Mouse (Mus musculus) stomach, postnatal 0 days (tissue): ENCODE data around the gene Mms19. TPM values are rescaled to one million over a fixed set of nuclear protein-coding genes. Genes with fewer than 3 reads are reported as not detected.
A peak's percentile ranks its signal among the peaks of the same experiment; 100 is the strongest.

Source experiments
- ATAC-seq: fragments of 200-750 bp; cut with Nextera tagmentation; 2 replicates; pipeline ENCODE4 v1.8.0; 2017; ENCODE audit not compliant: low FRiP score, low TSS enrichment
- DNase-seq: peaks from one replicate; pipeline ENCODE4 v3.0.0-alpha.2; 2016; ENCODE audit warnings: low spot score
- H3K27ac ChIP-seq: fragments of 300-500 bp; sonication (generic); replicated peaks from 2 replicates; pipeline ENCODE4 v1.5.1; 2014; ENCODE audit warnings: mild to moderate bottlenecking, control low read depth
- H3K27me3 ChIP-seq: fragments of 300-500 bp; sonication (generic); 2 replicates; pipeline ENCODE4 v1.6.1; 2014; ENCODE audit warnings: low read length; ENCODE audit not compliant: control insufficient read depth, insufficient read depth
- H3K36me3 ChIP-seq: fragments of 300-500 bp; sonication (generic); 2 replicates; pipeline ENCODE4 v1.6.1; 2014; ENCODE audit warnings: low read length, mixed read lengths; ENCODE audit not compliant: control insufficient read depth, insufficient read depth
- H3K4me1 ChIP-seq: fragments of 300-500 bp; sonication (generic); replicated peaks from 2 replicates; pipeline ENCODE4 v1.6.1; 2014; ENCODE audit warnings: antibody characterized with exemption; ENCODE audit not compliant: control insufficient read depth, insufficient read depth
- H3K4me2 ChIP-seq: fragments of 300-500 bp; sonication (generic); replicated peaks from 2 replicates; pipeline ENCODE4 v1.6.1; 2014; ENCODE audit warnings: low read depth, mild to moderate bottlenecking, control low read depth, moderate library complexity
- H3K4me3 ChIP-seq: fragments of 300-500 bp; sonication (generic); 2 replicates; pipeline ENCODE4 v1.5.1; 2014; ENCODE audit warnings: low read depth, low read length, control low read depth
- H3K9ac ChIP-seq: fragments of 300-500 bp; sonication (generic); 2 replicates; pipeline ENCODE4 v1.6.1; 2014; ENCODE audit warnings: mild to moderate bottlenecking, low read length, control low read depth, mixed read lengths
- H3K9me3 ChIP-seq: fragments of 300-500 bp; sonication (generic); 2 replicates; pipeline ENCODE4 v1.6.1; 2016; ENCODE audit warnings: low read length; ENCODE audit not compliant: control insufficient read depth
- CTCF ChIP-seq: IDR thresholded peaks from 2 replicates; pipeline ENCODE4 v1.5.1; 2016; ENCODE audit warnings: antibody characterized with exemption, low read depth, mild to moderate bottlenecking, moderate library complexity
- EP300 ChIP-seq: optimal IDR thresholded peaks from 2 replicates; pipeline ENCODE3; 2016; ENCODE audit warnings: antibody characterized with exemption
- WGBS: fragments of 180-500 bp; shearing (Covaris S2); extraction: QIAGEN DNeasy Blood & Tissue Kit; methylation state at CpG from one replicate; pipeline ENCODE4 v1.1.7; 2014; 5-methylcytosine and 5-hydroxymethylcytosine counted together
- polyA plus RNA-seq: library from polyadenylated mRNA; unstranded; fragments of >200 nt; fragmentation: Nextera tagmentation; extraction: Ambion mirVana; gene quantifications from 2 replicates; pipeline ENCODE4 v1.2.1, GENCODE M21; 2015

Gene Mms19
- polyA plus RNA-seq, 1 experiment from 2014 or later = 10.2 TPM

DNA sequence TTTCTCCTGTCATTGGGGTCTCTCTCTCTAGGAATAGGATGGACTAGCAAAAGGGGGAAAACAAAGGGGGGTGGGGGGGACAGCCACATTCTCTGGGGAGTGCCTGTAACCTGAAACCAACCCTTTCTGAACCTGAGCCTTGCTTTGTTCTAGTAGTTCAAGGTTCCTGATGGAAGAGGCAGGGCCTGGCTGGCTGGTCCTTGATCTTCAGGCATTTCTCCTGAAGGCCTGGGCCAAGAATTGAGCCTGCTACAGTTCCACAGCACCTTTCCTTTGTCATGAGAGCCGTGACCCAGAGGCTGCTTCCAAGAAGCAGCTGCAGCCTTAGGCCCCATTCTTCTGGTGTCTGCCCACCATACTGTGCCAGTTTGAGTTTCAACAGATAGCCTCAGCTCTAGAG lies 14.5 kb upstream of the Mms19 start:
- H3K9ac ChIP-seq = no peak overlapping the region
- no peak overlapping the region for H3K4me3 ChIP-seq
- H3K4me2 ChIP-seq = no peak overlapping the region
- DNase-seq (no peak), ATAC-seq (no peak)
- no peaks in the 10 kb centered on the region for H3K27me3 ChIP-seq
- H3K9me3 ChIP-seq = no peaks in the 10 kb centered on the region
- no peaks in the 10 kb centered on the region for H3K36me3 ChIP-seq
- peaks cover 6% of the 10 kb centered on the region for H3K4me1 ChIP-seq
- TF ChIP-seq CTCF (no peak), EP300 (no peak)
- WGBS = 41% methylated on average over 1 of the region's 1 CpGs
- H3K27ac ChIP-seq = no peak overlapping the region

GRCm38 (mm10) chr19:41994023-41994422 lies 13.1 kb upstream of the Mms19 start:
- no peak overlapping the region for H3K4me3 ChIP-seq
- WGBS = 80% methylated on average over 7 of the region's 7 CpGs
- H3K9ac ChIP-seq = no peak overlapping the region
- no peak overlapping the region for H3K4me2 ChIP-seq
- H3K9me3 ChIP-seq = no peaks in the 10 kb centered on the region
- no peak overlapping the region for H3K27ac ChIP-seq
- TF ChIP-seq CTCF (no peak), EP300 (no peak)
- no peak for DNase-seq
- no peaks in the 10 kb centered on the region for H3K27me3 ChIP-seq
- no peaks in the 10 kb centered on the region for H3K36me3 ChIP-seq
- ATAC-seq = peak; percentile 66
- H3K4me1 ChIP-seq = peaks cover 5% of the 10 kb centered on the region

DNA sequence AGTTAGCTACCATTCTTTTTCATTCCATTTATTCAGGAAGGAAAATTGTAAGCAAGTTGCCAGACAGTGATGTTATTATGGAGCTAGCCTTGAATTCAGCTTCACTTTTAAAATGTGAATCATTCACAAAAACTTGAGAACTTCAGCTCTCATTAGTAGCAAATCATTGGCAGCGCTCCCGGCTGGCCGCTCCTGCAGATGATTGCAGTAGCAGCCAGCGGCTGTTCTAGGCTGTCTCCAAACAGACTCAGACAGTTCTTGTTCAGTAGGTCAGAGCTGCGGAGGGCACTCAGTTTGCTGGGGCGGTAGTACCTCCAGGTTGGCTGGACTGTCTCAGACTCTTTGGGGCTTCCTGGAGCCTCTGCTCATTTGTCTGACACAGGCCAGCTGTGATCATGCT lies 12.5 kb upstream of the Mms19 start:
- Histone ChIP-seq H3K4me1 (peaks cover 4% of the 10 kb centered on the region; the same call in 1 of the 2 replicates), H3K9me3 (no peaks in the 10 kb centered on the region), H3K4me2 (no peak overlapping the region; the same call in 1 of the 2 replicates), H3K36me3 (no peaks in the 10 kb centered on the region), H3K27me3 (no peaks in the 10 kb centered on the region), H3K9ac (no peak overlapping the region), H3K4me3 (no peak overlapping the region), H3K27ac (no peak overlapping the region)
- 28% methylated on average over 6 of the region's 6 CpGs for WGBS
- peak; percentile 54 for DNase-seq
- ATAC-seq = 0 out of 2 replicates have a peak, but pooled peaks have one; percentile 30
- no peak for TF ChIP-seq EP300
- TF ChIP-seq CTCF = no peak

- no peak for ATAC-seq
- Histone ChIP-seq H3K27ac (no peak overlapping the region), H3K4me2 (no peak overlapping the region), H3K4me3 (no peak overlapping the region), H3K9ac (no peak overlapping the region), H3K27me3 (no peaks in the 10 kb centered on the region), H3K4me1 (peaks cover 4% of the 10 kb centered on the region; the same call in 1 of the 2 replicates), H3K36me3 (no peaks in the 10 kb centered on the region), H3K9me3 (no peaks in the 10 kb centered on the region)
- TF ChIP-seq EP300 (no peak), CTCF (no peak)
- no peak for DNase-seq
- WGBS = 41% methylated on average over 2 of the region's 2 CpGs
These were observed 12.0 kb upstream of the Mms19 start for GRCm38 (mm10) chr19:41992971-41993370.

- TF ChIP-seq EP300 = no peak
- no peak for TF ChIP-seq CTCF
- Histone ChIP-seq H3K4me1 (peaks cover 4% of the 10 kb centered on the region; the same call in 1 of the 2 replicates), H3K27me3 (no peaks in the 10 kb centered on the region), H3K4me3 (no peak overlapping the region), H3K36me3 (no peaks in the 10 kb centered on the region), H3K4me2 (no peak overlapping the region), H3K9me3 (no peaks in the 10 kb centered on the region), H3K9ac (no peak overlapping the region), H3K27ac (no peak overlapping the region)
- 53% methylated on average over 6 of the region's 6 CpGs for WGBS
- DNase-seq (no peak), ATAC-seq (no peak)
These were observed 11.0 kb upstream of the Mms19 start for GRCm38 (mm10) chr19:41991926-41992477.

GRCm38 (mm10) chr19:41989810-41990209 lies 8.9 kb upstream of the Mms19 start:
- TF ChIP-seq CTCF = no peak
- no peak for TF ChIP-seq EP300
- WGBS = 76% methylated on average over 6 of the region's 6 CpGs

More at GRCm38 (mm10) chr19:41989810-41990209, 8.9 kb upstream of the Mms19 start:
- Histone ChIP-seq H3K4me1 (peaks cover 4% of the 10 kb centered on the region; the same call in 1 of the 2 replicates), H3K27me3 (no peaks in the 10 kb centered on the region), H3K4me2 (no peak overlapping the region), H3K9me3 (no peaks in the 10 kb centered on the region), H3K4me3 (no peak overlapping the region), H3K9ac (no peak overlapping the region), H3K36me3 (no peaks in the 10 kb centered on the region), H3K27ac (no peak overlapping the region)
- DNase-seq (no peak), ATAC-seq (no peak)
